Mouse (Mus musculus): ENCODE measurements at regions not wholly inside any gene's neighbourhood (a gene's known extent, or its start where the extent isn't known, plus 50 kb on each side); places are given as distances from the start of the nearest gene placed in this dataset.

- ATAC-seq (ENCODE audit: low FRiP score, low TSS enrichment) = no peak
These were observed 425.1 kb upstream of the Depdc1a start for GRCm38 (mm10) chr3:159069957-159070684.

GRCm38 (mm10) chr3:159056960-159057525, 438.2 kb upstream of the Depdc1a start:
- H3K9me3 ChIP-seq (ENCODE audit: control insufficient read depth, low read length) = no peaks in the 10 kb centered on the region
- H3K4me1 ChIP-seq (ENCODE audit: control insufficient read depth, insufficient read depth, low read length) = no peaks in the 10 kb centered on the region
- 0 out of 2 replicates have a peak, but pooled peaks have one; percentile 52 for ATAC-seq (ENCODE audit: low FRiP score, low TSS enrichment)
- no peak overlapping the region for H3K9ac ChIP-seq (ENCODE audit: low read depth, low read length)
- H3K36me3 ChIP-seq (ENCODE audit: control insufficient read depth, insufficient read depth, low read length) = no peaks in the 10 kb centered on the region
- no peaks in the 10 kb centered on the region for H3K27me3 ChIP-seq (ENCODE audit: control insufficient read depth, insufficient read depth, low read length)
- H3K4me3 ChIP-seq (ENCODE audit: low read length) = no peak overlapping the region
- no peak overlapping the region for H3K4me2 ChIP-seq (replicated peaks; ENCODE audit: low read depth, low read length)
- WGBS = 73% methylated on average over 1 of the region's 1 CpGs
- no peak overlapping the region for H3K27ac ChIP-seq (ENCODE audit: low read depth, low read length)

More at GRCm38 (mm10) chr3:159069957-159070684, 425.1 kb upstream of the Depdc1a start:
- no peak overlapping the region for H3K27ac ChIP-seq (ENCODE audit: low read depth, low read length)
- H3K9ac ChIP-seq (ENCODE audit: low read depth, low read length) = no peak overlapping the region
- no peaks in the 10 kb centered on the region for H3K4me1 ChIP-seq (ENCODE audit: control insufficient read depth, insufficient read depth, low read length)
- H3K4me3 ChIP-seq (ENCODE audit: low read length) = no peak overlapping the region
- H3K9me3 ChIP-seq (ENCODE audit: control insufficient read depth, low read length) = no peaks in the 10 kb centered on the region
- no peaks in the 10 kb centered on the region for H3K36me3 ChIP-seq (ENCODE audit: control insufficient read depth, insufficient read depth, low read length)
- H3K27me3 ChIP-seq (ENCODE audit: control insufficient read depth, insufficient read depth, low read length) = no peaks in the 10 kb centered on the region
- no peak overlapping the region for H3K4me2 ChIP-seq (replicated peaks; ENCODE audit: low read depth, low read length)

GRCm38 (mm10) chr3:159034806-159035205, 460.4 kb upstream of the Depdc1a start:
- no peak for ATAC-seq (ENCODE audit: low FRiP score, low TSS enrichment)
- Histone ChIP-seq H3K9me3 (ENCODE audit: control insufficient read depth, low read length) (no peaks in the 10 kb centered on the region), H3K36me3 (ENCODE audit: control insufficient read depth, insufficient read depth, low read length) (no peaks in the 10 kb centered on the region), H3K4me3 (ENCODE audit: low read length) (no peak overlapping the region), H3K27me3 (ENCODE audit: control insufficient read depth, insufficient read depth, low read length) (no peaks in the 10 kb centered on the region), H3K9ac (ENCODE audit: low read depth, low read length) (no peak overlapping the region), H3K4me2 (replicated peaks; ENCODE audit: low read depth, low read length) (no peak overlapping the region), H3K27ac (ENCODE audit: low read depth, low read length) (no peak overlapping the region), H3K4me1 (ENCODE audit: control insufficient read depth, insufficient read depth, low read length) (no peaks in the 10 kb centered on the region)
- 71% methylated on average over 4 of the region's 4 CpGs for WGBS

GRCm38 (mm10) chr3:159031581-159031980, 463.7 kb upstream of the Depdc1a start:
- no peaks in the 10 kb centered on the region for H3K9me3 ChIP-seq (ENCODE audit: control insufficient read depth, low read length)
- no peak overlapping the region for H3K9ac ChIP-seq (ENCODE audit: low read depth, low read length)
- no peak overlapping the region for H3K4me2 ChIP-seq (replicated peaks; ENCODE audit: low read depth, low read length)
- no peaks in the 10 kb centered on the region for H3K27me3 ChIP-seq (ENCODE audit: control insufficient read depth, insufficient read depth, low read length)
- no peak overlapping the region for H3K27ac ChIP-seq (ENCODE audit: low read depth, low read length)
- no peaks in the 10 kb centered on the region for H3K4me1 ChIP-seq (ENCODE audit: control insufficient read depth, insufficient read depth, low read length)
- H3K4me3 ChIP-seq (ENCODE audit: low read length) = no peak overlapping the region
- WGBS = 86% methylated on average over 3 of the region's 3 CpGs
- H3K36me3 ChIP-seq (ENCODE audit: control insufficient read depth, insufficient read depth, low read length) = no peaks in the 10 kb centered on the region
- no peak for ATAC-seq (ENCODE audit: low FRiP score, low TSS enrichment)

GRCm38 (mm10) chr3:159030675-159031074, 464.6 kb upstream of the Depdc1a start:
- Histone ChIP-seq H3K4me3 (ENCODE audit: low read length) (no peak overlapping the region), H3K36me3 (ENCODE audit: control insufficient read depth, insufficient read depth, low read length) (no peaks in the 10 kb centered on the region), H3K27ac (ENCODE audit: low read depth, low read length) (no peak overlapping the region), H3K27me3 (ENCODE audit: control insufficient read depth, insufficient read depth, low read length) (no peaks in the 10 kb centered on the region), H3K9me3 (ENCODE audit: control insufficient read depth, low read length) (no peaks in the 10 kb centered on the region), H3K4me2 (replicated peaks; ENCODE audit: low read depth, low read length) (no peak overlapping the region), H3K4me1 (ENCODE audit: control insufficient read depth, insufficient read depth, low read length) (no peaks in the 10 kb centered on the region), H3K9ac (ENCODE audit: low read depth, low read length) (no peak overlapping the region)
- no peak for ATAC-seq (ENCODE audit: low FRiP score, low TSS enrichment)
- 92% methylated on average over 3 of the region's 3 CpGs for WGBS

- ATAC-seq (ENCODE audit: low FRiP score, low TSS enrichment) = no peak
- no peak overlapping the region for H3K4me3 ChIP-seq (ENCODE audit: low read length)
- H3K27me3 ChIP-seq (ENCODE audit: control insufficient read depth, insufficient read depth, low read length) = no peaks in the 10 kb centered on the region
- no peak overlapping the region for H3K9ac ChIP-seq (ENCODE audit: low read depth, low read length)
- no peaks in the 10 kb centered on the region for H3K36me3 ChIP-seq (ENCODE audit: control insufficient read depth, insufficient read depth, low read length)
- H3K4me2 ChIP-seq (replicated peaks; ENCODE audit: low read depth, low read length) = no peak overlapping the region
- no peaks in the 10 kb centered on the region for H3K4me1 ChIP-seq (ENCODE audit: control insufficient read depth, insufficient read depth, low read length)
- WGBS = 89% methylated on average over 2 of the region's 2 CpGs
- H3K9me3 ChIP-seq (ENCODE audit: control insufficient read depth, low read length) = no peaks in the 10 kb centered on the region
- H3K27ac ChIP-seq (ENCODE audit: low read depth, low read length) = no peak overlapping the region
These were observed 465.3 kb upstream of the Depdc1a start for GRCm38 (mm10) chr3:159029951-159030350.

GRCm38 (mm10) chr3:159020447-159020846, 458.4 kb upstream of the Lrrc7 start:
- H3K9me3 ChIP-seq (ENCODE audit: control insufficient read depth, low read length) = no peaks in the 10 kb centered on the region
- no peak overlapping the region for H3K4me2 ChIP-seq (replicated peaks; ENCODE audit: low read depth, low read length)
- no peaks in the 10 kb centered on the region for H3K36me3 ChIP-seq (ENCODE audit: control insufficient read depth, insufficient read depth, low read length)
- no peak overlapping the region for H3K27ac ChIP-seq (ENCODE audit: low read depth, low read length)
- H3K9ac ChIP-seq (ENCODE audit: low read depth, low read length) = no peak overlapping the region
- ATAC-seq (ENCODE audit: low FRiP score, low TSS enrichment) = no peak
- H3K27me3 ChIP-seq (ENCODE audit: control insufficient read depth, insufficient read depth, low read length) = no peaks in the 10 kb centered on the region
- no peaks in the 10 kb centered on the region for H3K4me1 ChIP-seq (ENCODE audit: control insufficient read depth, insufficient read depth, low read length)
- H3K4me3 ChIP-seq (ENCODE audit: low read length) = no peak overlapping the region

- Histone ChIP-seq H3K4me2 (replicated peaks; ENCODE audit: low read depth, low read length) (no peak overlapping the region), H3K9ac (ENCODE audit: low read depth, low read length) (no peak overlapping the region), H3K4me1 (ENCODE audit: control insufficient read depth, insufficient read depth, low read length) (no peaks in the 10 kb centered on the region), H3K9me3 (ENCODE audit: control insufficient read depth, low read length) (no peaks in the 10 kb centered on the region), H3K36me3 (ENCODE audit: control insufficient read depth, insufficient read depth, low read length) (no peaks in the 10 kb centered on the region), H3K27ac (ENCODE audit: low read depth, low read length) (no peak overlapping the region), H3K27me3 (ENCODE audit: control insufficient read depth, insufficient read depth, low read length) (no peaks in the 10 kb centered on the region), H3K4me3 (ENCODE audit: low read length) (no peak overlapping the region)
- no peak for ATAC-seq (ENCODE audit: low FRiP score, low TSS enrichment)
These were observed 455.2 kb upstream of the Lrrc7 start for GRCm38 (mm10) chr3:159017269-159017668.

- Histone ChIP-seq H3K4me2 (replicated peaks; ENCODE audit: low read depth, low read length) (no peak overlapping the region), H3K27me3 (ENCODE audit: control insufficient read depth, insufficient read depth, low read length) (no peaks in the 10 kb centered on the region), H3K4me1 (ENCODE audit: control insufficient read depth, insufficient read depth, low read length) (no peaks in the 10 kb centered on the region), H3K4me3 (ENCODE audit: low read length) (no peak overlapping the region), H3K36me3 (ENCODE audit: control insufficient read depth, insufficient read depth, low read length) (no peaks in the 10 kb centered on the region), H3K9me3 (ENCODE audit: control insufficient read depth, low read length) (no peaks in the 10 kb centered on the region), H3K9ac (ENCODE audit: low read depth, low read length) (no peak overlapping the region), H3K27ac (ENCODE audit: low read depth, low read length) (no peak overlapping the region)
- no peak for ATAC-seq (ENCODE audit: low FRiP score, low TSS enrichment)
These were observed 454.4 kb upstream of the Lrrc7 start for GRCm38 (mm10) chr3:159016426-159016825.
